Comparison of ENCODE assay signal across 27 mouse cellular contexts in the genomic region with DNA sequence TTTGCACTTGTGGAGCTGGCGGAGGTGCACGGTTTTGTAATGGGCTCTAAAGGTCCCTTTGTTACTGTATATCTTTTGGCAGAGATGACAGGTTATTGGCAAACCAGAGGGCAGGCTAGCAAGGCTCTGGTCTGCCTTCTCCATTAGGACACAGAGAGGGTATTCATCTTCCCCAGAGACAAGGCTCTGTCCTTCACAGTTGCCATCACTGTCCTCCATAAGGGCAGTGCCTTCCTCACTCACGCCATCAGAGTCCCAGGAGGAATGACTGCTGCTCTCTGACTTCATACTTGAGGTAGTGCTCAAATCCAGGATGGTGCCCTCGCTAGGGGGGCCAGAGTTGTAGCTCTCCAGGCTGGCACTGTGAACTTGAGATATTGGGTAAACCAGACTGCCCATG. TPM values are rescaled to one million over a fixed set of nuclear protein-coding genes. Genes with fewer than 3 reads are reported as not detected.
"Had no signal": no experiment of that assay in that cellular context is flagged by ENCODE, and none has a peak within 500 bp of the region (broad histone marks: within the 10 kb centered on the region; RNA-seq: fewer than 3 reads in every experiment).

No protein-coding gene starts in this region.

- H3K4me1 ChIP-seq: heart, embryonic 12.5 days; hindbrain, embryonic 10.5 days; hindbrain, embryonic 12.5 days; limb, embryonic 13.5 days; limb, embryonic 15.5 days; liver, embryonic 12.5 days had no signal

- ATAC-seq: hindbrain, embryonic 16.5 days; inflammation-experienced regulatory T-cells, adult 6 months; intestine, postnatal 0 days; liver, embryonic 12.5 days had no signal

- H3K9me3 ChIP-seq: heart, embryonic 12.5 days; hindbrain, embryonic 10.5 days; hindbrain, embryonic 12.5 days; limb, embryonic 13.5 days; limb, embryonic 15.5 days; liver, embryonic 12.5 days had no signal

- H3K27ac ChIP-seq: gastrocnemius, adult 2 months; hindbrain, embryonic 10.5 days; hindbrain, embryonic 12.5 days; hindbrain, embryonic 14.5 days; layer of hippocampus, adult 2 months; left cerebral cortex, adult 2 months; limb, embryonic 13.5 days; limb, embryonic 15.5 days; liver, embryonic 12.5 days had no signal

- H3K36me3 ChIP-seq: heart, embryonic 12.5 days; hindbrain, embryonic 10.5 days; hindbrain, embryonic 12.5 days; limb, embryonic 13.5 days; limb, embryonic 15.5 days; liver, embryonic 12.5 days had no signal

- H3K27me3 ChIP-seq: hindbrain, embryonic 12.5 days; limb, embryonic 15.5 days had no signal

- H3K4me3 ChIP-seq: gastrocnemius, adult 2 months; heart, embryonic 12.5 days; hindbrain, embryonic 10.5 days; hindbrain, embryonic 12.5 days; layer of hippocampus, adult 2 months; left cerebral cortex, adult 2 months; limb, embryonic 13.5 days; limb, embryonic 15.5 days; liver, embryonic 12.5 days had no signal

- DNase-seq: gastrocnemius, adult 2 months; gastrocnemius, postnatal 10 days; gastrocnemius, postnatal 25 days; heart, postnatal 10 days; heart, postnatal 4 days; kidney, adult 18-20 months; kidney, adult 8-10 months; kidney, postnatal 10 days; kidney, postnatal 25 days; kidney, postnatal 4 days; left cerebral cortex, postnatal 4 days had no signal

RNA-seq across cellular contexts. Expression of gene Bnc1, which starts 23.6 kb away (rescaled TPM):
- total RNA-seq: gastrocnemius, adult 2 months; gastrocnemius, postnatal 10 days; granulocyte monocyte progenitor cell, adult 5-6 weeks; layer of hippocampus, postnatal 10 days; layer of hippocampus, postnatal 25 days; left cerebral cortex, adult 2 months; left cerebral cortex, postnatal 14 days; left cerebral cortex, postnatal 4 days had no signal
- polyA plus RNA-seq: inflammation-experienced regulatory T-cells, adult 6 months had no signal
